Mouse (Mus musculus): ENCODE measurements around the gene Zbtb5. TPM values are rescaled to one million over a fixed set of nuclear protein-coding genes. Genes with fewer than 3 reads are reported as not detected.

Zbtb5 gene
- total and polyA plus RNA-seq, 3 experiments, result 9.1 to 10.2 TPM; not detected in 1

DNA sequence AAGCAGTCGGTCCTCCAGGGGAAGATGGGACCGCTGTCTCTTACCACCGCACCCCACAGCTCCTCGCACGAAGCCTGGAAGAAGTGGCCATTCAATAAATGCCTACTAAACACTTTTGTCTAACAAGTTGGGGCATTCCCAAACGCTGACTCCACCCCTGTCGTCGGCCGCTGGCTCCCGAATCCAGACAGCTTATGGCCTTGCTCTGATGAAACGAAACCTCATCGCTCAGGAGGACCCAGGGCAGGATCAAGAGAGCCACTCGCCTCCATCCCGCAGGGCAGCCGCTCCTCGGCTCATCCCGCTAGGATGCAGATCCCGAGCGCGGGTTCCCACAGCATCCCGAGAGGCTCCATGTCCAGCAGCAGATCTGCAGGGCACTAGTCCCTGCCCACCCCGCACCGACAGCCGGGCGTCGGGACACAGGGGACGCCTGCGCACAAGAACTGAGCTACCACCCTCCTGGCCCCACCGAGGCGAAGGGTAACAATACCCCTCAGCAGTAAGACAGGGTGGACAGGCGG is 569 bp downstream of the Zbtb5 start (continued):
- no peak for TF ChIP-seq JUND (IDR thresholded peaks at IDR 0.05; ENCODE audit: low read depth, low read length)
- TF ChIP-seq RCOR1 (IDR thresholded peaks at IDR 0.05; ENCODE audit: low read depth, low read length), result no peak

DNA sequence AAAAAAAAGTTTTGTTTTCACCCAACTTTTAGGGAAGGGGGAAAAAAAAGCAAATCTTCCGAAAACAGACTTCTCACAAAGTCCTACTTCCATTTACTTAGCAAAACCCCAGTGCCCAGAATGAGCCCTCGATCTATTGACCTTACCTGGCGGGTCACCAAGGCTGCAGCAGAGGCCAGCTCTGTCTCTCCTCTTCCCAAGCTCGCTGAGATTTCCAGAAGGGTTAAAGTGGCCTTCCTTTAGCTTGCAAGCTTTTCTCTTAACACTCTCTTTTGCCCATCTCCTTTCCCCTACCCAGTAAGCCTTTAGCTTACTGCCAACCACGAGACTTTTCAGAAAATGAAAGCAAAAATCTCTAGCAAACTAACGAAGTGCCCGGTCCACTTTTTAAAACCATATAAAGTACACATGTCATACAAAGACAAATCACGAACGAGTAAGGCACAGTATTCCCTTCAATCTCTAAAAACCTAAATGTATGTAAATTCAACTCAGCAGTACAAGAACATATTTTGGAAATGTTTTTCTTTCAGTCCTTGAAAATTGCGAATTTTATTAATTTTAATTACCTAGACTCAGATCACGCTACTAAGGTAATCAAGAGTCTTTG is 1.3 kb downstream of the Zbtb5 start:
- peak; percentile 47 for DNase-seq (ENCODE audit: low read depth, low spot score)
- H3K4me1 ChIP-seq (ENCODE audit: control insufficient read depth in 1 of 2, insufficient read depth in 2 of 2, low read length in 2 of 2), result peaks cover 4 to 17% of the 10 kb centered on the region in 2 experiments; a peak in 3 of 4 replicates
- H3K79me2 ChIP-seq (ENCODE audit: control insufficient read depth, insufficient read depth, low read length, poor library complexity), result peaks cover 16% of the 10 kb centered on the region
- peak overlapping the region; percentile 76 for H3K27ac ChIP-seq (ENCODE audit: control insufficient read depth, low read depth, low read length)
- H3K9ac ChIP-seq (ENCODE audit: control insufficient read depth, low read depth, low read length, poor library complexity, severe bottlenecking), result peak overlapping the region; percentile 83
- peaks cover 0 to 18% of the 10 kb centered on the region in 2 experiments; a peak in 2 of 4 replicates for H3K36me3 ChIP-seq (ENCODE audit: control insufficient read depth in 1 of 2, insufficient read depth in 2 of 2, low read length in 2 of 2)
- TF ChIP-seq EP300 (IDR thresholded peaks at IDR 0.05; ENCODE audit: low read depth in 1 of 2, low read length in 2 of 2), result no peak
- TF ChIP-seq POLR2AphosphoS5 (IDR thresholded peaks at IDR 0.05; ENCODE audit: borderline replicate concordance, low read depth, low read length), result no peak
- no peak for TF ChIP-seq MYB (IDR thresholded peaks at IDR 0.05; ENCODE audit: low read depth, low read length)
- 0 out of 2 replicates have a peak, but pooled peaks have one; percentile 52 for TF ChIP-seq MYC (IDR thresholded peaks at IDR 0.05; ENCODE audit: low read depth, low read length)
- no peak for TF ChIP-seq ZC3H11A (IDR thresholded peaks at IDR 0.05; ENCODE audit: low read depth, low read length)
- TF ChIP-seq BHLHE40 (IDR thresholded peaks at IDR 0.05; ENCODE audit: borderline replicate concordance, low read depth, low read length), result no peak
- no peak for TF ChIP-seq GATA1 (IDR thresholded peaks at IDR 0.05; ENCODE audit: low read depth, low read length)
- peak; percentile 48; the same call in 1 of the 2 replicates for TF ChIP-seq SIN3A (IDR thresholded peaks at IDR 0.05; ENCODE audit: low read length)
- no peak for TF ChIP-seq CHD1 (IDR thresholded peaks at IDR 0.05; ENCODE audit: low read depth, low read length)
- TF ChIP-seq MXI1 (IDR thresholded peaks at IDR 0.05; ENCODE audit: low read depth, low read length), result peak; percentile 64
- no peaks in the 10 kb centered on the region for H3K27me3 ChIP-seq (ENCODE audit: control insufficient read depth in 1 of 2, insufficient read depth in 2 of 2, low read length in 2 of 2)
- H3K9me3 ChIP-seq (replicated peaks; ENCODE audit: insufficient read depth, low read length), result no peaks in the 10 kb centered on the region
- H3K4me3 ChIP-seq (ENCODE audit: control insufficient read depth in 1 of 2, insufficient read depth in 1 of 2, low read depth in 2 of 2, low read length in 2 of 2), result peak overlapping the region; percentile 82 to 90

DNA sequence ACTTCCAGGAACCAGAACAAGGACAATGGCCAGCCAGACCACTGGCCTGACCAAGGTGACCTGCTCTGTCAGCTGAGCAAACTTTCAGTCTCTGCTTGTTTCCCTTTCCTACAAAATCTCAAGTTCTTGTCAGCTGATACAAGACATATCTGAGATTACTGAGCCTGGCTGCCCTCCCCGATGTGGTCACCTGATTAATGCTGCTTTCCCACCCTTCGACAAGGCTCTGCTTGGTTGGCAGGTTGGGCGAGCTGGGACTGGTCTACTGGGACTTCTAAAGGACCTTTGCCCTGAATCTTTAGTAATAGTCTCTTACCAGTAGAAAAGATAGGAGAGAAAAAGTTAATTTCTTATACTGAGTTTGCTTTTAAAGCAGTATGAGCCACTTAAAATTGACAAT is 6.8 kb downstream of the Zbtb5 start:
- no peak overlapping the region for H3K9ac ChIP-seq (ENCODE audit: control insufficient read depth, low read depth, low read length, poor library complexity, severe bottlenecking)
- DNase-seq (ENCODE audit: low read depth, low spot score), result no peak
- no peak overlapping the region for H3K27ac ChIP-seq (ENCODE audit: control insufficient read depth, low read depth, low read length)
- no peaks in the 10 kb centered on the region for H3K9me3 ChIP-seq (replicated peaks; ENCODE audit: insufficient read depth, low read length)
- H3K36me3 ChIP-seq (ENCODE audit: control insufficient read depth in 1 of 2, insufficient read depth in 2 of 2, low read length in 2 of 2), result peaks cover 0 to 8% of the 10 kb centered on the region in 2 experiments; a peak in 2 of 4 replicates
- peaks cover 0 to 7% of the 10 kb centered on the region in 2 experiments; a peak in 2 of 4 replicates for H3K4me1 ChIP-seq (ENCODE audit: control insufficient read depth in 1 of 2, insufficient read depth in 2 of 2, low read length in 2 of 2)
- H3K4me3 ChIP-seq (ENCODE audit: control insufficient read depth in 1 of 2, insufficient read depth in 1 of 2, low read depth in 2 of 2, low read length in 2 of 2), result no peak overlapping the region
- peaks cover 5% of the 10 kb centered on the region for H3K79me2 ChIP-seq (ENCODE audit: control insufficient read depth, insufficient read depth, low read length, poor library complexity)
- no peak for TF ChIP-seq POLR2AphosphoS2 (IDR thresholded peaks at IDR 0.05; ENCODE audit: low read length)
- no peak for TF ChIP-seq ELF1 (IDR thresholded peaks at IDR 0.05; ENCODE audit: low read depth, low read length)
- TF ChIP-seq ZC3H11A (IDR thresholded peaks at IDR 0.05; ENCODE audit: low read depth, low read length), result no peak
- no peak for TF ChIP-seq JUND (IDR thresholded peaks at IDR 0.05; ENCODE audit: low read depth, low read length)
- no peaks in the 10 kb centered on the region for H3K27me3 ChIP-seq (ENCODE audit: control insufficient read depth in 1 of 2, insufficient read depth in 2 of 2, low read length in 2 of 2)
